Comparison of ENCODE assay signal across 7 mouse cellular contexts in the genomic region with DNA sequence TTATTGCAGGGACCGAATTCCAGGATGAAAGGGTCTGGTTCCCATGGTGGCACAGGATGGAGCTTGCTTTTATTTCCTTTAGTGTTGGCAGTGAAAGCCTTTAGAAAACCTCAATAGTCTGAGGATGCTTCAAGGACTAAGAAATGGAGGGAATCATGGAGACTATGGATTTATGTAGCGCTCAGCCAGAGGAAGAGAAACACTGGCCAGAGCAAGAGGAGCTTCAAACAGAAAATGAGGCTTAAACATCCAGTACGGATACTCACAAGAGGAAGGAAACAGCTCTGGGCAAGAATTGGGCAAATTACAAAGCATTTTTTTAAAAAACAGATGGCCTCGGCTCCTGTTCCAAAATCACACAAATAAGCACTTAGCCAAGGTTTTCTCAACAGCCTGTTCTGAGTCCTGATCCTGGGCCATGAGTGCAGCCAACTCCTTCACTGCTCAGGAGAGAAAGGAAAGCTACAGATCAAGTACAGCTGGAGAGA.
A peak's percentile ranks its signal among the peaks of the same experiment; 100 is the strongest.
DNase-seq lines count a peak whose midpoint lies in the region; ATAC-seq lines count a peak whose summit lies in the region.

No protein-coding gene starts in this region.

- DNase-seq in left cerebral cortex, adult 11 months (ENCODE audit: low spot score): peak; percentile 19
- DNase-seq in left cerebral cortex, postnatal 4 days: no peak
- DNase-seq in cerebellum, adult 9-11 months: peak; percentile 88
- DNase-seq in heart, postnatal 10 days: peak; percentile 22 to 23
- DNase-seq in spleen, adult 18-20 months: no peak

- intact Hi-C loops in left cerebral cortex, postnatal 4 days (cut with DNase I): no loop called here
- intact Hi-C loops in heart, postnatal 10 days (cut with DNase I): no loop called here

- peak; percentile 33 for ATAC-seq in megakaryocyte progenitor cell, adult 5-6 weeks (replicated peaks; ENCODE audit: poor library complexity)
- no peak for ATAC-seq in CD4-positive, CD25-positive, alpha-beta regulatory T cell, adult 4 months

Comparison
In these comparisons a context has a peak if more than half of its experiments do, and no peak if none do; other contexts are left out.
1. DNase-seq: peak in left cerebral cortex, adult 11 months (single experiment), cerebellum, adult 9-11 months (single experiment) and heart, postnatal 10 days (2 of 2); none in left cerebral cortex, postnatal 4 days (single experiment) and spleen, adult 18-20 months (0 of 2).